Mouse (Mus musculus) cerebellum, adult 2 months (tissue): ENCODE data around the gene Rbms2. TPM values are rescaled to one million over a fixed set of nuclear protein-coding genes. Genes with fewer than 3 reads are reported as not detected.

Experiments
- DNase-seq, 2 experiments: peaks; one replicate each; pipeline ENCODE4 v3.0.0; 2021
- H3K27ac ChIP-seq: fragments of 200-500 bp; 2 replicates; pipeline ENCODE4 v1.5.1; 2012; ENCODE audit warnings: low read length, control low read depth, inconsistent platforms; ENCODE audit not compliant: insufficient read depth
- H3K27me3 ChIP-seq: fragments of 200-500 bp; 2 replicates; pipeline ENCODE4 v1.6.1; 2012; ENCODE audit warnings: inconsistent platforms, mild to moderate bottlenecking, low read length, moderate library complexity; ENCODE audit not compliant: control insufficient read depth, insufficient read depth
- H3K4me1 ChIP-seq: fragments of 200-500 bp; 2 replicates; pipeline ENCODE4 v1.6.1; 2011; ENCODE audit warnings: low read length; ENCODE audit not compliant: control insufficient read depth, insufficient read depth
- H3K4me3 ChIP-seq: fragments of 200-500 bp; replicated peaks from 2 replicates; pipeline ENCODE3; 2011; ENCODE audit warnings: mild to moderate bottlenecking, low read depth, low read length, control low read depth; ENCODE audit not compliant: insufficient read depth
- CTCF ChIP-seq: fragments of 200-500 bp; IDR thresholded peaks from 2 replicates; pipeline ENCODE4 v1.5.1; 2011; ENCODE audit warnings: low read depth, mild to moderate bottlenecking, control low read depth, low read length, moderate library complexity, borderline replicate concordance; ENCODE audit not compliant: insufficient read depth
- POLR2A ChIP-seq: fragments of 200-500 bp; IDR thresholded peaks from 2 replicates; pipeline ENCODE4 v1.6.1; 2011; ENCODE audit warnings: low read length, control low read depth, borderline replicate concordance; ENCODE audit not compliant: insufficient read depth
- WGBS: fragments of 180-500 bp; shearing (Covaris S2); methylation state at CpG from one replicate; pipeline ENCODE4 v1.1.7; 2018; 5-methylcytosine and 5-hydroxymethylcytosine counted together
- polyA plus RNA-seq: library from polyadenylated mRNA; depleted of rRNA; stranded (reverse); fragments of >200 nt; gene quantifications from 2 replicates; pipeline ENCODE4 v1.2.3, GENCODE M21; 2012

Gene Rbms2
- polyA plus RNA-seq, 1 experiment: 23.7 TPM

GRCm38 (mm10) chr10:128131297-128131696 lies 48.8 kb downstream of the Rbms2 start:
- WGBS: 81% methylated on average over 3 of the region's 3 CpGs
- no peak for DNase-seq
- Histone ChIP-seq H3K27ac (no peak overlapping the region), H3K4me1 (no peaks in the 10 kb centered on the region), H3K4me3 (no peak overlapping the region), H3K27me3 (no peaks in the 10 kb centered on the region)
- TF ChIP-seq CTCF: no peak
- TF ChIP-seq POLR2A: no peak

DNA sequence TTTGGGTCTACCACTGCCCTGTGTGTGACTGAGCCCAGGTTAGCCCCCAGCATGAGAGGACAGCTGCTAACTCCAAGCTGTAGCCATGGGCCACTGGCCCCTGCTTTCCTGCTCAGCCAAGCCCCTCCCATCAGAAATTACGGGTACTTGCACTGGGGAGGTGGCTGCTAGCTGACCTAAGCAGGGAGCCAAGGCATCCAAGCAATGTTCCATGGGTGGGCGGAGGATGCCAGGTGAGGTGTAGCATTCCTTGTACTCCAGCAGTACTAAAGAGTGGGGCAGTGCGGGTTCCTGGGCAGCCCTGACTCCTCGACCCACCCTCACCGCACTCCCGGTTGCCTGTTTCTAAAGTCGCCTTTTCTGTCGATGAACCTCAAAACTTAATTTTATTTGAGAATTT lies 52.0 kb downstream of the Rbms2 start:
- no peaks in the 10 kb centered on the region for H3K27me3 ChIP-seq
- WGBS: 83% methylated on average over 8 of the region's 8 CpGs
- TF ChIP-seq CTCF: no peak
- TF ChIP-seq POLR2A: no peak

GRCm38 (mm10) chr10:128127497-128127896 lies 52.6 kb downstream of the Rbms2 start:
- no peak overlapping the region for H3K4me3 ChIP-seq
- H3K27me3 ChIP-seq: no peaks in the 10 kb centered on the region
- H3K27ac ChIP-seq: no peak overlapping the region
- TF ChIP-seq CTCF (no peak), POLR2A (no peak)
- no peaks in the 10 kb centered on the region for H3K4me1 ChIP-seq
- no peak for DNase-seq
- WGBS: 67% methylated on average over 5 of the region's 5 CpGs

More for the DNA sequence above, 52.0 kb downstream of the Rbms2 start:
- no peaks in the 10 kb centered on the region for H3K4me1 ChIP-seq
- H3K27ac ChIP-seq: no peak overlapping the region
- no peak for DNase-seq
- H3K4me3 ChIP-seq: no peak overlapping the region

- Histone ChIP-seq H3K4me3 (no peak overlapping the region), H3K27ac (no peak overlapping the region), H3K4me1 (no peaks in the 10 kb centered on the region), H3K27me3 (no peaks in the 10 kb centered on the region)
- whole genome bisulfite sequencing: 88% methylated on average over 14 of the region's 14 CpGs
- DNase-seq: no peak
- no peak for TF ChIP-seq POLR2A
- TF ChIP-seq CTCF: no peak
Measured at GRCm38 (mm10) chr10:128125951-128126350, 54.1 kb downstream of the Rbms2 start.

DNA sequence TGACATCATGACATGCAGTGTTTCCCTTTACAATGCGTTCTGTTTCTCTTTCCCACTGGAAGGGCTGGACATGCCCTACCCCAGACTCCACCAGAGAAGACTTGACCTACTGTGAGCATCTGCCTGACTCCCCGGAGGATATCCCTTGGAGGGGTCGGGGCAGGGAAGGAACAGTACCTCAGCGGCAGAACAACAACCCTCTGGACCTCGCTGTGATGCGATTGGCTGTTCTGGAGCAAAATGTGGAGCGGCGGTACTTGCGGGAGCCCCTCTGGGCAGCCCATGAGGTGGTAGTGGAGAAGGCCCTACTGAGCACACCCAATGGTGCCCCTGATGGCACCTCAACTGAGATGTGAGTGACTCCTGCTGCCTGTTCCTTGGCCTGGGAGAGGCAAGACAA lies 55.3 kb downstream of the Rbms2 start:
- H3K4me1 ChIP-seq: no peaks in the 10 kb centered on the region
- no peak for DNase-seq
- no peak overlapping the region for H3K27ac ChIP-seq
- no peak for TF ChIP-seq CTCF
- no peak for TF ChIP-seq POLR2A
- 89% methylated on average over 9 of the region's 9 CpGs for WGBS
- no peaks in the 10 kb centered on the region for H3K27me3 ChIP-seq
- no peak overlapping the region for H3K4me3 ChIP-seq

GRCm38 (mm10) chr10:128123833-128124232 lies 56.3 kb downstream of the Rbms2 start:
- Histone ChIP-seq H3K4me3 (no peak overlapping the region), H3K27ac (no peak overlapping the region), H3K27me3 (no peaks in the 10 kb centered on the region), H3K4me1 (no peaks in the 10 kb centered on the region)
- no peak for DNase-seq
- TF ChIP-seq POLR2A: no peak
- TF ChIP-seq CTCF: no peak
- WGBS: 94% methylated on average over 7 of the region's 7 CpGs

- TF ChIP-seq POLR2A: no peak
- TF ChIP-seq CTCF: no peak
- DNase-seq: no peak
- H3K4me1 ChIP-seq: no peaks in the 10 kb centered on the region; the same call in 1 of the 2 replicates
- H3K27ac ChIP-seq: no peak overlapping the region
- H3K4me3 ChIP-seq: no peak overlapping the region
- no peaks in the 10 kb centered on the region for H3K27me3 ChIP-seq
Measured at GRCm38 (mm10) chr10:128111227-128111626, 68.9 kb downstream of the Rbms2 start.

GRCm38 (mm10) chr10:128110103-128110761 lies 69.9 kb downstream of the Rbms2 start:
- TF ChIP-seq CTCF (no peak), POLR2A (no peak)
- H3K27me3 ChIP-seq: no peaks in the 10 kb centered on the region
- DNase-seq: peak in 1 of 2 experiments; percentile 34
- H3K4me1 ChIP-seq: no peaks in the 10 kb centered on the region; the same call in 1 of the 2 replicates
- H3K27ac ChIP-seq: peak overlapping the region; percentile 49; the same call in 1 of the 2 replicates
- whole genome bisulfite sequencing: 70% methylated on average over 4 of the region's 4 CpGs
- H3K4me3 ChIP-seq: no peak overlapping the region
